Mouse (Mus musculus) brain, adult 2 months (tissue): ENCODE measurements at regions not wholly inside any gene's neighbourhood (a gene's known extent, or its start where the extent isn't known, plus 50 kb on each side); places are given as distances from the start of the nearest gene placed in this dataset.

Experiments
- DNase-seq: peaks from one replicate; pipeline ENCODE4 v3.0.0; 2011; ENCODE audit warnings: low read depth, low spot score

- DNase-seq: peak; percentile 35
These were observed 3879.6 kb upstream of the Gm7489 start for GRCm38 (mm10) chr15:50005142-50005541.

- peak; percentile 20 for DNase-seq
These were observed 3838.1 kb upstream of the Gm7489 start for GRCm38 (mm10) chr15:50046653-50047052.

- peak; percentile 79 for DNase-seq
These were observed 3831.2 kb upstream of the Gm7489 start for GRCm38 (mm10) chr15:50053468-50053867.

- DNase-seq: no peak
These were observed 3830.8 kb upstream of the Gm7489 start for GRCm38 (mm10) chr15:50053892-50054291.

GRCm38 (mm10) chr15:50078246-50078645 lies 3806.5 kb upstream of the Gm7489 start:
- DNase-seq: no peak

DNA sequence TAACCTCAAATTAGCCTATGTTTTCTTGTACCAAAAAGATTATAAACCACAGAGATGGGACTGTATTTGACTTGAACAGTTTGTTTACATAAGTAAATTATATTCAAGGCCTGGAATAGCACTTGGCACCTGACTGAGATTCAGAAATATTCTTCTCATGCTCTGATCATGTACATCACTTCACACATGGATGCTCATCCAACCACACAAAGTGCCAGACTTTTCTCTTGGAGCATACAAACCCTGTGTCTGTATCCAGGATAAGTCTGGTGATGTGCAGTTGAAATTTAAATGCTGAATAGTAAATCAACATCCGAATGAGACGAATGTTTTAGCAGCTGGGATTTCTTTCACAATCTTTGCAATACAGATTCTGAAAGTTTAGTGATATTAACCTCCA lies 3802.3 kb upstream of the Gm7489 start:
- DNase-seq: peak; percentile 17

DNA sequence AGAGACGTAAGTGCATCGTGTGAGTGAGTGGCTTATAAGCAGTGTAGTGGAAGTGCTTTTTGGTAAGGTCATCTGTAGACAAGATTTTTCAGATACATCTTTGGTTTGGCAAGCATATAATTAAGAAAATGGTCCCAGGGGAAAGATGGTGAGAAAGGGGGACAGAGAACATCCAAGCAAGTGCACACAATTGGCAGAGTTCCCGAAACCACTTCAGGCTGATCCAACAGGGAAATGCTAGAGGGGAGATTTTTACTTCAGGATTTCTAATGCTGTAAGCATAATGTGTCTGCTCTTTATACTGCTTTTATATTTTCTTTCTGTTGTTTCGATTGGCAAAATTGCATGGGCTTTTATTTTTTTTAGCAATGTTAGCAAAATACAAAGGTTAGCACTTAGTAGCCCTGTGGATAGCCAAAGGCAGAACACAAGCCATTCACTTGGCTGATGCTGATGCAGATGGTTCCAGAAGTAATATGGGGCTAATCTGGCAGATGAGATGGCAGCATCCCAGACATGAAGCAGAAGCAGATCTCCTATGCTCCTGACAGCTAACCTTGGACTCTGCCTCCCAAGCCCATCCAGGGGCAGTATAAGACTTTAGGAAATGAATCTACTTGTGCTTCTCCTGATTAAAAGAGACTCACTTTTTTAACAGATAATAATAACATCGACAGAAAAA lies 3782.0 kb upstream of the Gm7489 start:
- DNase-seq: peak; percentile 34

GRCm38 (mm10) chr15:50108913-50109312 lies 3775.8 kb upstream of the Gm7489 start:
- DNase-seq: peak; percentile 5

DNA sequence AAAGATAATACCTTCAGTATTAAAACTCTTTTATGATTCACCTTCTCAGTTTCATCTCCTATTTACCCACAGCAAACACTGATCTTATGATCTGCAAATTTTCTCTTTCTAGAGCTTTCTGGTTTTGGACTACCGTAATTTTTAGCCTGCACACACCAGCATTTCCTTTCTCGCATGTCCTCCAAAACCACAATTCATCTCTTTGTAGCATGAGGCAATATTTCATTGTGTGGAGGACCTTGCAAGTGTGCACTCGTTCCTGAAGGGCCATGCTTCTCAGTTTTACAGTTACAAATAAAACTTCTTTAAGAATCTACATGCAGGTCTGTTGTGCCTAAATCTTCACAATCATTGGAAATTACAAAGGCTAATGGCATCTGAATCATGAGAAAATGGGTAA lies 3730.8 kb upstream of the Gm7489 start:
- DNase-seq: no peak

GRCm38 (mm10) chr15:50172276-50172772 lies 3712.4 kb upstream of the Gm7489 start:
- DNase-seq: no peak

GRCm38 (mm10) chr15:50183185-50183584 lies 3701.5 kb upstream of the Gm7489 start:
- DNase-seq: no peak
